Mouse (Mus musculus) heart, embryonic 16.5 days (tissue): ENCODE results near the gene 2900026A02Rik. TPM values are rescaled to one million over a fixed set of nuclear protein-coding genes. Genes with fewer than 3 reads are reported as not detected.

Experiments
- ATAC-seq: fragments of 200-750 bp; cut with Nextera tagmentation; replicated peaks from 2 replicates; pipeline ENCODE4 v1.8.0; 2017; ENCODE audit warnings: moderate number of reproducible peaks; ENCODE audit not compliant: insufficient read depth, low FRiP score; ENCODE audit errors: extremely low read depth
- H3K27ac ChIP-seq: fragments of 300-500 bp; sonication (generic); 2 replicates; pipeline ENCODE4 v1.5.1; 2014; ENCODE audit warnings: mild to moderate bottlenecking, low read length, control low read depth, moderate library complexity
- H3K27me3 ChIP-seq: fragments of 300-500 bp; sonication (generic); 2 replicates; pipeline ENCODE4 v1.6.1; 2014; ENCODE audit warnings: low read length, mixed read lengths; ENCODE audit not compliant: control insufficient read depth, insufficient read depth
- H3K36me3 ChIP-seq: fragments of 300-500 bp; sonication (generic); 2 replicates; pipeline ENCODE4 v1.6.1; 2014; ENCODE audit not compliant: control insufficient read depth, insufficient read depth
- H3K4me1 ChIP-seq: fragments of 300-500 bp; sonication (generic); 2 replicates; pipeline ENCODE4 v1.6.1; 2014; ENCODE audit warnings: low read length, mixed read lengths; ENCODE audit not compliant: control insufficient read depth, insufficient read depth
- H3K4me2 ChIP-seq: fragments of 300-500 bp; sonication (generic); 2 replicates; pipeline ENCODE4 v1.6.1; 2014; ENCODE audit warnings: low read depth, mild to moderate bottlenecking, control low read depth, low read length
- H3K4me3 ChIP-seq: fragments of 300-500 bp; sonication (generic); 2 replicates; pipeline ENCODE4 v1.5.1; 2014; ENCODE audit warnings: mild to moderate bottlenecking, control low read depth, low read length
- H3K9ac ChIP-seq: fragments of 300-500 bp; sonication (generic); 2 replicates; pipeline ENCODE4 v1.6.1; 2014; ENCODE audit warnings: low read length, control low read depth
- H3K9me3 ChIP-seq: fragments of 300-500 bp; sonication (generic); replicated peaks from 2 replicates; pipeline ENCODE4 v1.6.1; 2016; ENCODE audit warnings: low read length; ENCODE audit not compliant: control insufficient read depth
- WGBS: fragments of 180-500 bp; shearing (Covaris S2); extraction: QIAGEN DNeasy Blood & Tissue Kit; methylation state at CpG from one replicate; pipeline ENCODE4 v1.1.7; 2014; 5-methylcytosine and 5-hydroxymethylcytosine counted together
- polyA plus RNA-seq: library from polyadenylated mRNA; unstranded; fragments of >200 nt; fragmentation: Nextera tagmentation; extraction: Ambion mirVana; gene quantifications from 2 replicates; pipeline ENCODE4 v1.2.1, GENCODE M21; 2015

2900026A02Rik gene
- polyA plus RNA-seq, 1 experiment from 2014 or later = 14.9 TPM

DNA sequence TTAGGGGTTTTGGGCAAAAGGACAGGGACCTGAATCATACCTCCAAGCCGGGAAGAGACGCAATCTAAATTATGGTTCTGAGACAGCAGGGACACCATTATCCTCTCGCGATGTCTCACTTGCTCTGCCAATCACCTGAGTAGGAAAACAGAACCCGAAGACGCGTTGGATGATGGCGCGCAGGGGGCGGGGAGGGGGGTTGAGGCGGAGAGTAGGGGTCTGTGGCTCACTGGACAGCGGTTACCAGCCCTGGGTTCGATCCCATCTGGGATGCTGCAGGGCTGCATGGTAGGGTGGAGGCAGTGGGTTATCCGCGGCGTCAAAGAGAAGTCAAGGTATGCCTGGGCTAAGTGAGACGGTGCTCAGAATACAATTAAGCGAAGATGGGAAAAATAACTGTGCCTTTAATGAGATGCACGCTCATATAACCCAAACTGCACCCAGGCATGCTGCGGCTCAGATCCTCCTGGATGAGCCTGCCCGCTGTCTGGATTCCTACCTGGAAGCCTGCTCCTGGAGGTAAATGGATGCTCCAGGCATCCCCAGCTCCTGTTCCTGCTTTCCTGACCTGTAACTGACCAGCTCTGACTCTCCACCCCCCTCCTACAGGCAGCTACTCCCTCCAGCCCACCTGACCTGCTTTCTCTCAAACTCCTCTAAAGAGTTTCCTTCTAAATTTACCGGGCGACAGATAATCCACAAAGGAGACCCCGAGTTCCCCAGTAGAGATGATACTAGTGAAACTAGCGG is 4.8 kb upstream of the 2900026A02Rik start:
- Histone ChIP-seq H3K27me3 (peaks cover 5% of the 10 kb centered on the region), H3K9ac (peak overlapping the region; percentile 37), H3K4me1 (peaks cover 8% of the 10 kb centered on the region), H3K4me2 (peak overlapping the region; percentile 55), H3K4me3 (peak overlapping the region; percentile 15; the same call in 1 of the 2 replicates), H3K9me3 (peaks cover 4% of the 10 kb centered on the region; the same call in 1 of the 2 replicates), H3K36me3 (no peaks in the 10 kb centered on the region), H3K27ac (peak overlapping the region; percentile 73)
- 19% methylated on average over 25 of the region's 25 CpGs for WGBS
- no peak for ATAC-seq

DNA sequence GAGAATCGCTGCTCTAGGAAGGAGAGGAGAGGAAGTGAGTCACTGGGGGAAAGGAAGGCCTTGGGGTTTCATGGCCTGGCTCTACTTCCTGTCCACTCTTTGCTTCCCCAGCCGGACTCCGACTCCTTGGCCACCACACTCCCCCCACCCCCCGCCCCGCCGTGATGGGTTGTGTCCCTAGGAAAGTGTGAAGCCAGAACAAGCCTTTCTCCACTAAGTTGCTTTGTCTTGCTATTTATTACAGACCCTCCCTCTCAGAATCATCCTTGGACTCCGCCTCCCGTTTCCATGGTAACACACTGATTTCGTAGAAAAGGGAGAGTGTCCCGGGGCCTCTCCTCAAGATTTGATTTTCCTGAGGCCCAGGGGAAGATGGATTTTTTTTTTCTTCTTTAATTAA is 4.2 kb upstream of the 2900026A02Rik start:
- Histone ChIP-seq H3K36me3 (no peaks in the 10 kb centered on the region), H3K4me2 (no peak overlapping the region), H3K9ac (no peak overlapping the region), H3K4me1 (peaks cover 8% of the 10 kb centered on the region), H3K9me3 (peaks cover 4% of the 10 kb centered on the region; the same call in 1 of the 2 replicates), H3K27me3 (peaks cover 5% of the 10 kb centered on the region), H3K4me3 (no peak overlapping the region), H3K27ac (0 out of 2 replicates have a peak overlapping the region, but pooled peaks have one; percentile 73)
- WGBS = 35% methylated on average over 10 of the region's 10 CpGs
- peak; percentile 5; the same call in 1 of the 2 replicates for ATAC-seq

DNA sequence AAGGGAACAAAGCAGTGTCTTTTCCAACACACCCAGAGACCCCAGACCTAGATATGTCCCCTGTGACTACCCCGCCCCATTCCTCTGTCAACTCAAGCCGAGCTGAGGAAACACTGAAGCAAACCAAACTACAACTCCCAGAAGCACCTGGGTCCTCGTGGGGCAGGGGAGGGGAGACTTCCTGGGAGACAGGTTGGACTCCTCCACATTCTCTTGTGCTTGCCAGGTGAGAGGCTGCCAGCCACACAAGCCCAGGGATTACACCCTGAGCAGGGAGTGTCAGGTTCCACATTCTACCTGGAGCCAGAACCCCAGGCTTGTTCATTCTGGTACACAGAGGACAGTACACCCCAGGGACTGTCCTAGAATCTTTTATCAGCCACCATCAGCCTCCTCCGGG is 2.9 kb upstream of the 2900026A02Rik start:
- WGBS = 51% methylated on average over 4 of the region's 4 CpGs
- peaks cover 4% of the 10 kb centered on the region; the same call in 1 of the 2 replicates for H3K9me3 ChIP-seq
- H3K36me3 ChIP-seq = no peaks in the 10 kb centered on the region
- peaks cover 9% of the 10 kb centered on the region for H3K27me3 ChIP-seq
- H3K4me3 ChIP-seq = no peak overlapping the region
- peaks cover 8% of the 10 kb centered on the region for H3K4me1 ChIP-seq
- no peak overlapping the region for H3K4me2 ChIP-seq
- ATAC-seq = no peak
- H3K27ac ChIP-seq = peak overlapping the region; percentile 10; the same call in 1 of the 2 replicates
- no peak overlapping the region for H3K9ac ChIP-seq

DNA sequence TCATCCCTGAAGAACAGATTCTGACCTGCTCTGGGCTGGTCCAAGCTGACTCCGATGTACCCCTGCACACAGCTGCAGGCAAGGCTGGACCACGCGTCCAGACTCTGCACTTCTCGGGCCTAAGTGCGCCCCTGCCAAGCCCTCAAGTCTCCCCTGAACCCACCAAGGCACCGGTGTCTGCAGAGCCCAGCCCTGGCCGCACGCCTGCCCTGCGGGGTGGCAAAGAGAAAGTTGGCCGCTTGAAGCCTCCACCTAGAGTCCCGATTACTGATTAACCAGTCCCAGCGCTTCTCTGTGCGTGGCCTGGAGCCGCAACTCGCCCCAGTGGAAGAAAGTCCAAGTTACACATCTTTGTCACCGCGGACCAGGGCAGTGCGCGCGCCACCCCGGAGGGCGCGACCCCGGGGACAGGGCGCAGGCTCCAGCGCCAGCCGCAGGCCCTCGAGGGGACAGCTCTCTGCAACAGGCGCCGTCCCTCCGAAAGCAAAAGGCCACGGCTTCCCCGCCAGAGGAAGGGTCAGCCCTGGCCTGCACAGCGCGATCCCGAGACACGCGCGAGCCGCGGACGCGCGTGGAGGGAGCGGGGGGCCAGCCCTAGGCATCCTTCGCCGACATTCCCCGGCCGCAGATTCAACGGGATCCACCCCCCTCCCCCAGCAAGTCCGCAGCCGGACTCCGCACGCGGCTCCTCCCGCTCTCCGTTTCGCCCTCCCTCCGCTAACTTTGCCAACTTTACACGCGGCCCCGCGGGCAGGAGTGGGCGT is 471 bp downstream of the 2900026A02Rik start:
- ATAC-seq = peak; percentile 43
- Histone ChIP-seq H3K36me3 (no peaks in the 10 kb centered on the region), H3K4me3 (peak overlapping the region; percentile 76), H3K9me3 (peaks cover 4% of the 10 kb centered on the region; the same call in 1 of the 2 replicates), H3K4me2 (peak overlapping the region; percentile 99), H3K9ac (peak overlapping the region; percentile 76), H3K4me1 (peaks cover 2% of the 10 kb centered on the region; the same call in 1 of the 2 replicates), H3K27me3 (peaks cover 4% of the 10 kb centered on the region; the same call in 1 of the 2 replicates), H3K27ac (peak overlapping the region; percentile 30; the same call in 1 of the 2 replicates)
- WGBS = 3% methylated on average over 59 of the region's 64 CpGs

DNA sequence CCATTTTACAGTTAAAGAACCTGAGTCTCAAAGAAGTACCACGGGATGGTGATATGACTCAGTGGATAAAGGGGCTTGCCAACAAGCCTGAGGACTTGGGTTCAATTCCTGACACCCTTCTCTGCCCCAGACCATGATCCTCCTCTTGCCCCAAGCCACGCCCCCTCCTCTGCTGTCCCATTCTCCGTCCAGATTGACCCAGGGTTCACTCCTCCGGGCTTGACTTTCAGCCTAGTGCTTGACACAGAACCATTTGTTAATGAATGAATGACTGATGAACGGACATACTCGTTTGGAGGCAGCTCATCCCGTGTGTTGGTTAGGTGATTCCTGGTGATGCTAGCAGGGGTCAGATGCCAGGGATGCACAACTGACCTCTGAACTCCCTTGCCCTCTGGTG is 1.2 kb downstream of the 2900026A02Rik start:
- WGBS = 57% methylated on average over 7 of the region's 7 CpGs
- H3K27ac ChIP-seq = no peak overlapping the region

DNA sequence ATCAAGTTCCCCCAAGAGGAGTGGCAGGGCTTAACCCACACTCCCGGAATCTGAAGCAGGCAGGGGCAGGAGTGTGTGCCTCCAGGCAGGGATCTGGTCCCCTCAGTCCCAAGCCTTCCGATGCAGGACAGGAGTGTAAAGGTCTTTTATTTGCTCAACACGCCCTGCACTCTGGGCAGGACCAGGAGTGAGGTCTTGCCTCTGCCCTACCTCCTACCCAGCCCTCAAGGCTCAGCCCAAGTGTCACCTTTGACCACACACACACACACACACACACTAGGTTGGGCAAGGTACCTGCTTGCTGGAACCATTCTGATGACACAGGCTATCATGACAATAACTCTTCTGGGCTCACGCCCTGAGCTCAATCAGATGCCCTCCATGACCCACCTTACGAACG is 1.6 kb downstream of the 2900026A02Rik start:
- H3K4me2 ChIP-seq = 0 out of 2 replicates have a peak overlapping the region, but pooled peaks have one; percentile 4
- peaks cover 4% of the 10 kb centered on the region; the same call in 1 of the 2 replicates for H3K27me3 ChIP-seq
- H3K4me1 ChIP-seq = no peaks in the 10 kb centered on the region; the same call in 1 of the 2 replicates
- H3K27ac ChIP-seq = no peak overlapping the region
- no peak overlapping the region for H3K4me3 ChIP-seq
- WGBS = 81% methylated on average over 6 of the region's 6 CpGs
- no peak overlapping the region for H3K9ac ChIP-seq
- peaks cover 4% of the 10 kb centered on the region; the same call in 1 of the 2 replicates for H3K9me3 ChIP-seq
- no peak for ATAC-seq
- no peaks in the 10 kb centered on the region for H3K36me3 ChIP-seq

More for the DNA sequence above, 1.2 kb downstream of the 2900026A02Rik start:
- Histone ChIP-seq H3K4me2 (peak overlapping the region; percentile 99; the same call in 1 of the 2 replicates), H3K4me1 (no peaks in the 10 kb centered on the region; the same call in 1 of the 2 replicates), H3K36me3 (no peaks in the 10 kb centered on the region), H3K27me3 (peaks cover 4% of the 10 kb centered on the region; the same call in 1 of the 2 replicates), H3K9ac (no peak overlapping the region), H3K9me3 (peaks cover 4% of the 10 kb centered on the region; the same call in 1 of the 2 replicates), H3K4me3 (no peak overlapping the region; the same call in 1 of the 2 replicates)
- ATAC-seq = no peak

DNA sequence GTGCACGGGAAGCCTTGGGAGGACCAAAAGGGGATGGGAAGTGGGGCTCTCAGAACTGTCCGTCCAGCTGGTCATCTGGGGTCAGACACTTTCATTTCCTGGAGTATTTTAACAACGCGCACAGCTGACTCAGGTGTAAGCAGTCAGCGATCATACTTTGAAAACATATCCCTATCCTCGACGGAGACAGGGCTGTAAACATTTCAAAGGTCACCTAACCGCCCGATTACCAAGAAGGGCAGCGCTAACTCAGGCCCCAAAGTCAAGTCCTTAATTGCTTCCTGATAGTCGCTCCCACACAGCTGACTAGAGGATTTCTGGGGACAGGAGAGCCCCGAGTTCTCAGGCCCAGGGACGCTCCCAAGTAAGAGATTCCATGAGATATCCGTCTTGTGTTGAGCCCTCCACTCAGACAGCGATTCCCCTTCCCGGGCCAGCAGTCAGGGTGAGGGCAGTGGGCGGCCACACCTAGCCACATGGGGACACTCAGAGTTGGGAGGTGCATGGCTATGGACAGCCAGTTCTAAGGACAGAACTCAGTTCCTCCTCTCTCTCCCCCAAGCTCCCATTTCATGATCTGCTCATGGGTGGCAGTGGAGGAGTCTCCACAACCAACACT is 2.3 kb downstream of the 2900026A02Rik start:
- H3K4me1 ChIP-seq = no peaks in the 10 kb centered on the region; the same call in 1 of the 2 replicates
- H3K27me3 ChIP-seq = peaks cover 4% of the 10 kb centered on the region; the same call in 1 of the 2 replicates
- H3K4me3 ChIP-seq = no peak overlapping the region
- H3K27ac ChIP-seq = no peak overlapping the region
- no peaks in the 10 kb centered on the region for H3K36me3 ChIP-seq
- 65% methylated on average over 17 of the region's 17 CpGs for WGBS
- H3K9ac ChIP-seq = no peak overlapping the region
- 0 out of 2 replicates have a peak overlapping the region, but pooled peaks have one; percentile 3 for H3K4me2 ChIP-seq
- peaks cover 4% of the 10 kb centered on the region; the same call in 1 of the 2 replicates for H3K9me3 ChIP-seq
- no peak for ATAC-seq

DNA sequence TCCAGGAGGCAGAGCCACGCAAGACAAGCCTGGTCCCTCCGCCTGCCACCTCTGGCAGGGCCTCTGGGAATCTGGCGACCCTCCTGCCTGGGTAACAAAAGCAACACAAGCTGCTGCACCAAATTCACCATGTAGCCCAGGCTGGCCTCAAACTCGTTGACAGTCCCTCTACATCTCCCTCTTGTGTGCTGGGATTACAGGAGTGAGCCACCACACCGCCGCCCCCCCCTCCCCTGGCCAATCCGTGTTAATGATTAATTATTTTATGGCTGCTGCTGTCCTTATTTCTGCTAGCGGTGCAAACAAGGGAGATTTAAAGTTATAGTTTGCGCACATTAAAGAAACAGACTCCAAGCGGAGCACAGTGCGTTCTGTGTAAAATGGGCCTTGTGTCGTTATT is 4.0 kb downstream of the 2900026A02Rik start:
- no peak overlapping the region for H3K27ac ChIP-seq
- peaks cover 4% of the 10 kb centered on the region; the same call in 1 of the 2 replicates for H3K27me3 ChIP-seq
- H3K4me3 ChIP-seq = no peak overlapping the region
- H3K9ac ChIP-seq = no peak overlapping the region
- WGBS = 84% methylated on average over 12 of the region's 12 CpGs
- no peaks in the 10 kb centered on the region; the same call in 1 of the 2 replicates for H3K4me1 ChIP-seq
- H3K36me3 ChIP-seq = no peaks in the 10 kb centered on the region
- H3K4me2 ChIP-seq = no peak overlapping the region
- H3K9me3 ChIP-seq = peaks cover 4% of the 10 kb centered on the region; the same call in 1 of the 2 replicates
- ATAC-seq = no peak
